Comparison of ENCODE assay signal across 9 mouse cellular contexts in the genomic region with DNA sequence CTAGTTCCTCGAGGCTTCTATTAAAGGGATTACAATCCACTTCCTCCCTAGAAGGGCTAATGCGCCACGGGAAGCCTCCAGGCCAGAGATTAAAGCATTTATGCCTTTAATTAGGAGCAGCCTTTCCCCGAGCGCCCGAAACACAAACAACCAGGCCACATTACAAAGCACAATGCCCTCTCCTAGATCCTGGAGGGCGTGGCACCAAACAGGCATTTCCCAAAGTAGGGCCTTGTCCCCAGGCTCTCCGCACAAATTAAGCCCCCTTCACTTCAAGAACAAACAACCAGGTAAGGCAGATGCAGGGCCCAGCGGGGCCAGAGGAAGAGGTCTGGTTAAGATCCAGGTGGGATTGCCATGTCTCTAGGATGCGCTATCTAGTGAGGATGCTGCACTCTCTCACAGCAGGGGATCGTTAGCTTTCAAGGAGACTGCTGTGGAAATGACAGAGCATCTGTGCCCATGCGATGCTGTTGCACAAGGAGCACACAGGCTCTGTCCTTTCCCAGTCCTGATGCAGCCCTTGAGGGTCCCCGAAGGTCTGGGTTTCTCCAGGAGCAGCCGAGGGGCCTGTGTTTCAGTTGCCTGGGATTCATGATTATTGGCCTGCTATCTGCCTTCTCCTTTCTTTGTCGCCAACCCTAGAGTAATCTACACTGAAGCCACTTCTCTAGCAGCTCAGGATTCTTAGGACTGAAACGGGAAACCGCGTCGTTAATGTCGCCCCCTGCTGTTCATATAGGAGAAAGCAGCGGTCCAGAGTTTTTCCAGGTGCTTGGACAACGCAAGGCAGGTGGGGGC. TPM values are rescaled to one million over a fixed set of nuclear protein-coding genes. Genes with fewer than 3 reads are reported as not detected.
A peak's percentile ranks its signal among the peaks of the same experiment; 100 is the strongest.
DNase-seq lines count a peak whose midpoint lies in the region; TF ChIP-seq lines count a peak whose summit lies in the region.
"Had no signal": no experiment of that assay in that cellular context is flagged by ENCODE, and none has a peak within 500 bp of the region (broad histone marks: within the 10 kb centered on the region; RNA-seq: fewer than 3 reads in every experiment).

No protein-coding gene starts in this region.

- no peak overlapping the region for H3K4me3 ChIP-seq in kidney, adult 2 months (ENCODE audit: insufficient read depth, low read depth, low read length)
- no peak overlapping the region for H3K4me3 ChIP-seq in liver, adult 2 months (ENCODE audit: insufficient read depth, low read depth, low read length)
- no peak overlapping the region for H3K4me3 ChIP-seq in myocyte

- 16% methylated on average over 22 of the region's 22 CpGs for WGBS in kidney, adult 2 months
- 14% methylated on average over 22 of the region's 22 CpGs for WGBS in liver, adult 2 months

- H3K9ac ChIP-seq in liver, adult 2 months (ENCODE audit: low read depth, low read length), result no peak overlapping the region

- H3K4me2 ChIP-seq in myocyte (ENCODE audit: low read depth), result peak overlapping the region; percentile 44

- H3K27me3 ChIP-seq in kidney, adult 2 months (replicated peaks; ENCODE audit: control insufficient read depth, insufficient read depth, low read length), result no peaks in the 10 kb centered on the region
- H3K27me3 ChIP-seq in liver, adult 2 months (ENCODE audit: control insufficient read depth, insufficient read depth, low read length), result no peaks in the 10 kb centered on the region
- no peaks in the 10 kb centered on the region for H3K27me3 ChIP-seq in myocyte (ENCODE audit: control insufficient read depth, insufficient read depth, insufficient read length)

- H3K4me1 ChIP-seq in kidney, adult 2 months (ENCODE audit: control insufficient read depth, insufficient read depth, low read length), result no peaks in the 10 kb centered on the region
- no peaks in the 10 kb centered on the region for H3K4me1 ChIP-seq in liver, adult 2 months (ENCODE audit: control insufficient read depth, insufficient read depth, low read length)

- TF ChIP-seq POLR2A in kidney, adult 2 months (IDR thresholded peaks at IDR 0.05; ENCODE audit: low read depth, low read length), result no peak
- TF ChIP-seq POLR2A in liver, adult 2 months (IDR thresholded peaks at IDR 0.05; ENCODE audit: extremely low read depth, insufficient read depth, low read length), result no peak
- TF ChIP-seq POLR2A in myocyte (IDR thresholded peaks at IDR 0.05; ENCODE audit: insufficient read length, low read depth), result no peak

- peak; percentile 74 for TF ChIP-seq CTCF in kidney, adult 2 months (conservative IDR thresholded peaks at IDR 0.05; ENCODE audit: insufficient read depth, insufficient read length, low read depth, low read length)
- peak; percentile 67 for TF ChIP-seq CTCF in liver, adult 2 months (IDR thresholded peaks at IDR 0.05; ENCODE audit: low read depth, low read length)

- no peak overlapping the region for H3K27ac ChIP-seq in kidney, adult 2 months (ENCODE audit: insufficient read depth, low read depth, low read length)
- no peak overlapping the region for H3K27ac ChIP-seq in liver, adult 2 months (replicated peaks; ENCODE audit: insufficient read depth, low read depth, low read length)

- H3K79me2 ChIP-seq in liver, adult 2 months (ENCODE audit: control insufficient read depth, insufficient read depth, low read length), result no peaks in the 10 kb centered on the region
- H3K79me2 ChIP-seq in myocyte (ENCODE audit: control insufficient read depth, insufficient read depth), result no peaks in the 10 kb centered on the region

- no peaks in the 10 kb centered on the region for H3K36me3 ChIP-seq in kidney, adult 2 months (ENCODE audit: control insufficient read depth, insufficient read depth, low read length)
- no peaks in the 10 kb centered on the region for H3K36me3 ChIP-seq in liver, adult 2 months (ENCODE audit: control insufficient read depth, insufficient read depth, low read length)
- no peaks in the 10 kb centered on the region for H3K36me3 ChIP-seq in myocyte (ENCODE audit: control insufficient read depth, insufficient read depth)

- H3ac ChIP-seq in myocyte (ENCODE audit: control insufficient read depth, insufficient read length), result no peak overlapping the region

- peak; percentile 38 for DNase-seq in 416B (ENCODE audit: low read depth)
- DNase-seq in Muller cell, postnatal 12 days (ENCODE audit: inconsistent ontology term), result peak; percentile 58
- peak; percentile 65 to 75 for DNase-seq in cerebellum, postnatal 25 days
- peak; percentile 15 for DNase-seq in gastrocnemius, postnatal 14 days
- peak; percentile 43 for DNase-seq in kidney, adult 2 months
- peak; percentile 7 for DNase-seq in liver, adult 2 months (ENCODE audit: extremely low read depth, low read depth, low spot score)
- peak; percentile 14 for DNase-seq in testis, postnatal 14 days (ENCODE audit: low spot score)

- intact Hi-C loops in gastrocnemius, postnatal 14 days (cut with DNase I; ENCODE audit: low total_unique reads), result no loop called here

TF ChIP-seq in myocyte, 11 proteins besides CTCF, POLR2A, EP300 and RAD21:
- no peak for TF ChIP-seq CEBPB (IDR thresholded peaks at IDR 0.05; ENCODE audit: insufficient read depth, poor library complexity, severe bottlenecking)
- TF ChIP-seq SRF (IDR thresholded peaks at IDR 0.05; ENCODE audit: control insufficient read depth, insufficient read length, low read depth), result no peak
TF ChIP-seq in myocyte: peak in this region for 0.

RNA-seq across cellular contexts. Expression of gene Tex37, which starts 2.7 kb away (rescaled TPM):
- not detected for total RNA-seq in gastrocnemius, postnatal 14 days (2021)
- 0.39 TPM in 1 of 2 replicates, not detected in the other for polyA plus RNA-seq in kidney, adult 2 months (2012; rRNA removed)
- total RNA-seq in liver, adult 2 months (2014; rRNA removed), result not detected in 2 replicates
- not detected in 2 replicates for polyA plus RNA-seq in liver, adult 2 months (2012; rRNA removed)
- not detected for polyA plus RNA-seq in myocyte (2012; fragmentation: generic; extraction: Trizol)
- total RNA-seq: gastrocnemius, postnatal 4 days had no signal

RNA-seq across cellular contexts. Expression of gene Foxi3, which starts 34.9 kb away (rescaled TPM):
- not detected for total RNA-seq in gastrocnemius, postnatal 14 days (2021)
- polyA plus RNA-seq in kidney, adult 2 months (2012; rRNA removed), result not detected in 2 replicates
- total RNA-seq in liver, adult 2 months (2014; rRNA removed), result not detected in 2 replicates
- not detected in 2 replicates for polyA plus RNA-seq in liver, adult 2 months (2012; rRNA removed)
- not detected for polyA plus RNA-seq in myocyte (2012; fragmentation: generic; extraction: Trizol)
- total RNA-seq: gastrocnemius, postnatal 4 days had no signal

Comparison
In these comparisons a context has a peak if more than half of its experiments do, and no peak if none do; other contexts are left out.
1. DNase-seq: peak in every context shown above with its lines; median percentile 70 in cerebellum, postnatal 25 days; 58 in Muller cell, postnatal 12 days; 43 in kidney, adult 2 months; 38 in 416B; 15 in gastrocnemius, postnatal 14 days; 14 in testis, postnatal 14 days; 7 in liver, adult 2 months.